Mouse (Mus musculus): ENCODE measurements around the gene Hist1h2bg. TPM values are rescaled to one million over a fixed set of nuclear protein-coding genes. Genes with fewer than 3 reads are reported as not detected.

Hist1h2bg gene
- polyA plus RNA-seq, 1 experiment from 2014 or later = 3.0 TPM

Other genes with a start within 250 kb of the Hist1h2bg start
- gene Zfp322a, start 202.2 kb upstream of the Hist1h2bg start, polyA plus RNA-seq (2017; shearing (Covaris generic)) = 25.9 TPM
- gene Abt1, start 147.5 kb upstream of the Hist1h2bg start, polyA plus RNA-seq (2017; shearing (Covaris generic)) = 12.4 TPM
- 0.05 TPM for gene Btn1a1, start 105.5 kb upstream of the Hist1h2bg start, polyA plus RNA-seq (2017; shearing (Covaris generic))
- gene Btn2a2, start 82.5 kb upstream of the Hist1h2bg start, polyA plus RNA-seq (2017; shearing (Covaris generic)) = not detected
- gene Hist1h4h, start 40.3 kb upstream of the Hist1h2bg start, polyA plus RNA-seq (2017; shearing (Covaris generic)) = 5.1 TPM
- not detected for gene Hist1h2af, start 37.5 kb upstream of the Hist1h2bg start, polyA plus RNA-seq (2017; shearing (Covaris generic))
- gene Hist1h3g, start 36.0 kb upstream of the Hist1h2bg start, polyA plus RNA-seq (2017; shearing (Covaris generic)) = 0.53 TPM
- gene Hist1h2bh, start 28.0 kb upstream of the Hist1h2bg start, polyA plus RNA-seq (2017; shearing (Covaris generic)) = not detected
- 0.37 TPM for gene Hist1h3f, start 27.3 kb upstream of the Hist1h2bg start, polyA plus RNA-seq (2017; shearing (Covaris generic))
- gene Hist1h4f, start 19.7 kb upstream of the Hist1h2bg start, polyA plus RNA-seq (2017; shearing (Covaris generic)) = 0.66 TPM
- gene Hist1h1d, start 18.1 kb upstream of the Hist1h2bg start, polyA plus RNA-seq (2017; shearing (Covaris generic)) = 0.60 TPM
- 2.0 TPM for gene Hist1h3e, start 9.0 kb upstream of the Hist1h2bg start, polyA plus RNA-seq (2017; shearing (Covaris generic))
- 4.5 TPM for gene Hist1h2ae, start 176 bp upstream of the Hist1h2bg start, polyA plus RNA-seq (2017; shearing (Covaris generic))
- 0.68 TPM for gene Hist1h2bf, start 2.8 kb downstream of the Hist1h2bg start, polyA plus RNA-seq (2017; shearing (Covaris generic))
- not detected for gene Hist1h2ad, start 3.0 kb downstream of the Hist1h2bg start, polyA plus RNA-seq (2017; shearing (Covaris generic))
- gene Hist1h3d, start 4.4 kb downstream of the Hist1h2bg start, polyA plus RNA-seq (2017; shearing (Covaris generic)) = 0.18 TPM
- 17.1 TPM for gene Hist1h4d, start 10.2 kb downstream of the Hist1h2bg start, polyA plus RNA-seq (2017; shearing (Covaris generic))
- 3.0 TPM for gene Hist1h2be, start 49.7 kb downstream of the Hist1h2bg start, polyA plus RNA-seq (2017; shearing (Covaris generic))
- gene Hist1h1e, start 51.2 kb downstream of the Hist1h2bg start, polyA plus RNA-seq (2017; shearing (Covaris generic)) = 13.2 TPM
- 0.59 TPM for gene Hist1h2ac, start 112.6 kb downstream of the Hist1h2bg start, polyA plus RNA-seq (2017; shearing (Covaris generic))
- 10.5 TPM for gene Hist1h2bc, start 112.8 kb downstream of the Hist1h2bg start, polyA plus RNA-seq (2017; shearing (Covaris generic))
- not detected for gene Hist1h1t, start 124.4 kb downstream of the Hist1h2bg start, polyA plus RNA-seq (2017; shearing (Covaris generic))
- 5.3 TPM for gene Hist1h4c, start 127.1 kb downstream of the Hist1h2bg start, polyA plus RNA-seq (2017; shearing (Covaris generic))
- 0.74 TPM for gene Hfe, start 139.5 kb downstream of the Hist1h2bg start, polyA plus RNA-seq (2017; shearing (Covaris generic))
- 23.2 TPM for gene Hist1h1c, start 167.4 kb downstream of the Hist1h2bg start, polyA plus RNA-seq (2017; shearing (Covaris generic))
- gene Hist1h3c, start 174.2 kb downstream of the Hist1h2bg start, polyA plus RNA-seq (2017; shearing (Covaris generic)) = 0.38 TPM
- gene Hist1h2bb, start 175.3 kb downstream of the Hist1h2bg start, polyA plus RNA-seq (2017; shearing (Covaris generic)) = not detected
- 1.7 TPM for gene Hist1h2ab, start 179.7 kb downstream of the Hist1h2bg start, polyA plus RNA-seq (2017; shearing (Covaris generic))
- gene Hist1h3b, start 180.9 kb downstream of the Hist1h2bg start, polyA plus RNA-seq (2017; shearing (Covaris generic)) = not detected
- 14.5 TPM for gene Hist1h4b, start 185.6 kb downstream of the Hist1h2bg start, polyA plus RNA-seq (2017; shearing (Covaris generic))
- gene Hist1h4a, start 189.8 kb downstream of the Hist1h2bg start, polyA plus RNA-seq (2017; shearing (Covaris generic)) = not detected
- gene Hist1h3a, start 191.0 kb downstream of the Hist1h2bg start, polyA plus RNA-seq (2017; shearing (Covaris generic)) = 4.0 TPM
- 1.1 TPM for gene Hist1h1a, start 192.3 kb downstream of the Hist1h2bg start, polyA plus RNA-seq (2017; shearing (Covaris generic))
- not detected for gene Trim38, start 198.5 kb downstream of the Hist1h2bg start, polyA plus RNA-seq (2017; shearing (Covaris generic))
- not detected for gene Slc17a2, start 235.6 kb downstream of the Hist1h2bg start, polyA plus RNA-seq (2017; shearing (Covaris generic))